Mouse (Mus musculus) embryo, embryonic 9.5 days (tissue): ENCODE data around the gene Nkg7.

Experiments used
- DNase-seq: peaks from one replicate; pipeline ENCODE4 v3.0.0-alpha.2; 2017; ENCODE audit errors: extremely low spot score

The Nkg7 gene

GRCm38 (mm10) chr7:43447801-43448200 lies 10.9 kb downstream of the Nkg7 start:
- DNase-seq = no peak

DNA sequence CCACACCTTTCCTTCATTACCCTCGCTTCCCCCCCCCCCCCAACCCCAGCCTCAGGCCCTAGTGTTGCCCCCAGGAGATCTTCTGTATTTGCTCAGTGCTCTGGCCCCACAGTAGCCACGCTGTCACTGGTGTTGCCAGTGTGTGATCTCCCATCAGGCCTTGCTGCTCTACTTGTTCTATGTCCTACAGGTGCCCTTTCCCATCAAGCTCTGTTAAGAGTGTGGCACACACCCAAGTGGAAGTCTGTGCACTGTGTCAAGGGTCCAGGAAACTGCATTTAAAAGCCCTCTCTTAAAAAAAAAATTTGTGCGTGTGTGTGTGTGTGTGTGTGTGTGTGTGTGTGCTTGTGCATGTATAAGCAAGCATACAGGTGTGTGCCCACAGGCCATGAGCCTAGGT lies 11.4 kb downstream of the Nkg7 start:
- no peak for DNase-seq

- no peak for DNase-seq
Measured at GRCm38 (mm10) chr7:43449811-43450210, 12.9 kb downstream of the Nkg7 start.

GRCm38 (mm10) chr7:43451726-43452125 lies 14.9 kb downstream of the Nkg7 start:
- no peak for DNase-seq

DNA sequence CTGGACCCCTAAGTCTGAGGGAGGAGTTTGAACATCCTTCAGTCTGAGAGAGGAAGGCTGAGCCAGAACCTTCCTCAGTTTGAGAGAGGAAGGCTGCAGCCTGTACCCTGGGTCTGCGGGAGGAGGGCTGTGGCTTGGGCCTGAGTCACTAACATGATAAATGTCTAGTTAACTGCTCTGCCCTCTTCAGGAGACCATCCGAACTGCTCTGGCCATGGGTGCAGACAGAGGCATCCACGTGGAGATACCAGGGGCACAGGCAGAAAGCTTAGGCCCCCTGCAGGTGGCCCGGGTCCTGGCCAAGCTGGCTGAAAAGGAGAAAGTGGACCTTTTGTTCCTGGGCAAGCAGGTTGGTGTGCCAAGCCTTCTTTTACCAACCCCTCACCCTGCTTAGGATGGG lies 15.7 kb downstream of the Nkg7 start:
- DNase-seq = no peak

DNA sequence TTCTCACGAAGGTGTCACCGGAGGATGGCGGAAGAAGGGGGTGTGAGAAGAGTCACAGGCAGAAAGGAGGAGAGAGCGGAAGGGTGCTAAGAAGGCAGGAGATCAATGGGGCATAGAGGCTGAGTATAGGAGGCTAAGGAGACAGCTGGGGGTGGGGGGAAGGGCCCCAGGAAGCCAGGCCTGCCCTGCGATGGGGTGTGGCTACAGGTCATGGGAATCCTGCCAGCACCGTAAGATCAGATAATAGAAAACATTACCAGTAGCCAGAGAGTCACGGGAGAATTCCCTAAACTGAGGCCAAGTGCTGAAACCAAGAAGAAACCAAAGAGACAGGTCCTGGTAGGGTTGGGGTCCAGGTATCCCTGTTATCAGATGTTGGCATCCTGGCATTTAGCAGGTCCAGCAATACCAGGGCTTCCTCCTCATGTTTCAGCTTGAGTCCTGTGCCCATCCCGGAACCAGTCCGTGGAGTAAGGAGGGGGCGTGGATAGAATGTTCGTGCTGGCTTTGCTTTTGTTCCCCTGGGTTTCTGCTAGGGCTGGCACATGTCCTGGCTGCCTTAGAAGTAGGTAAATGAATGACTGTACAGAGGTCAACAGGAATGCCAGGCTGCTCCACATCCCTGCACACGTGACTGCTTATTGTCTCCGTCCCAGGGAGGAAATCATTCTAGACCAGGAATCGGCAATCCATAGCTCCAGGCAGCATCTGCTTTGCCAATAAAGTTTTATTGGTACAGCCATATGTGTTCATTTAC lies 16.9 kb downstream of the Nkg7 start:
- DNase-seq = no peak

DNA sequence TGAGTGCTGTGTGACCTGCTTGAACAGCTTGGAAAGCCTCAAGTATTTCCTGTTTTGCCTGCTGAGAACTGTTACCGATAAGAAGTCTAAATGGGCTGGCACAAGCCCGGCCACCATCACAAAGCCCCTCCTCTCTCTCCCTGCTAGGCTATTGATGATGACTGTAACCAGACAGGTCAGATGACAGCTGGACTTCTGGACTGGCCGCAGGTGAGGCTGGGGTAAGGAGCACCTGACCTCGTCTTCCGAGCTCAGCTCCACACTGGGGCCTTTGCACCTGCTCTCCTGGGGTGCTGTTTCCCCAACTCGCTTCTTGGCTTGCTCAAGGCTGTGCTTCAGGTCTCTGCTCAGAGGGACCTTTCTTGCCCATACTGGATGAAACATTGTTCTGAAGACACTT lies 17.5 kb downstream of the Nkg7 start:
- no peak for DNase-seq

GRCm38 (mm10) chr7:43462851-43463250 lies 26.0 kb downstream of the Nkg7 start, which contains the start of gene Vsig10l:
Gene Vsig10l, plus strand, starts transcription at chr7:43463151.
- DNase-seq = no peak

- DNase-seq = no peak
Measured at GRCm38 (mm10) chr7:43463976-43464375, 27.1 kb downstream of the Nkg7 start.

GRCm38 (mm10) chr7:43464864-43465343 lies 28.0 kb downstream of the Nkg7 start:
- DNase-seq = no peak

DNA sequence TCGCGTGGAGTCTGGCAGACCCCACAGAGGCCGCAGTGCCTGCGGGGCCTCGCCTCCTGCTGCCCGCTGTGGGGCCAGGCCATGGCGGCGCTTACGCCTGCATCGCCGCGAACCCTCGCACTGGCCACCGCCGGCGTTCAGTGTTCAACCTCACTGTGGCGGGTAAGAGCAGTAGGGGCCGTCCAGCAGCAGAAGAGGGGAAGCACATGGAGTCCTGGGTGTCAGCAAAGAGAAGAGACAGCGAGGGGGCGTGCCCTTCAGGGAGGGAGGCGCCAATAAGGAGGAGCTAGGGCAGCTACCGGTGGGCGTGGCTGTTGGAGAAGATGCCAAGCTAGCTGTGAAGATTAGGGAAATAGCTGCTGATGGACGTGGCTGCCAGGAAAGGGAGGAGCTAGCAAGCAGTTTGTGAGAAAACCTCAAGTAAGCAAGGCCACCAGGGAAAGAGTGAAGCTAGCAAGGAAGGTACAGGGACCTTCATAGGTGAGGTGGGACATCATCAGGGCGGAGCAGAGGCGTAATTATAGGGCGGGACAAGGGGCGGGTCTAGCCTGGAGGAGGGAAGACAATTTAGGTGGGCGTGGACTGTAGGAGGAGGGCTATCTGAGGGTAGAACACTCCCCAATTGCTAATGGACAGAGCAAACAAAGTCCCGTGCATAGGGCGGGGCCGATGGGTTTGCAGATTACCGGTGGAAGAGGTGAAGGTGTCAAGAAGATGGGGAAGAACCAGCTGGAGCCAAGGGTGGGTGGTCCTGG lies 28.6 kb downstream of the Nkg7 start:
- DNase-seq = peak; percentile 86

DNA sequence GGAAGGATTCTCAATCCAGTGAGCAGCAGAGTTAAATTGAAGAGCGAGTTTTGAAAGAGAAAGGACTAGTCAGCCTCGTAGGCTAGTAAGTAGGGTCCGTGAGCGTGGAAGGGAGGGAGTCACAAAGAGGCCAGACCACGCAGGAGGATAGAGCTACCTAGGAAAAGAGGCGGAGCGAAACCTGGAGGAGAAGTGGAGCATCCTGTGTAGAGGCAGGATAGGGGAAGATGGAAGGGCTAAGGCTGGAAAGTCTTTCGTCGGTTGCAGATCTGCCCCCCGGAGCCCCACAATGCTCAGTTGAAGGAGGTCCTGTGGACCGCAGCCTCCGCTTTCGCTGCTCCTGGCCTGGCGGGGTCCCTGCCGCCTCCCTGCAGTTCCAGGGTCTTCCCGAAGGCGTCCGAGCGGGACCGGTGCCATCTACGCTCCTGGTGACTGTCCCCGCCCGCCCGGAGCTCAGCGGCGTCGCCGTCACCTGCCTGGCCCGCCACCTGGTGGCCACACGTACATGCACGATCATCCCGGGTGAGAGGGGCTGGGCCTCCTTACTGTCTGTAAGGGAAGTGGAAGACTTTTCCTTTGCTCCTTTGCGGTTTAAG lies 29.3 kb downstream of the Nkg7 start:
- DNase-seq = peak; percentile 78

DNA sequence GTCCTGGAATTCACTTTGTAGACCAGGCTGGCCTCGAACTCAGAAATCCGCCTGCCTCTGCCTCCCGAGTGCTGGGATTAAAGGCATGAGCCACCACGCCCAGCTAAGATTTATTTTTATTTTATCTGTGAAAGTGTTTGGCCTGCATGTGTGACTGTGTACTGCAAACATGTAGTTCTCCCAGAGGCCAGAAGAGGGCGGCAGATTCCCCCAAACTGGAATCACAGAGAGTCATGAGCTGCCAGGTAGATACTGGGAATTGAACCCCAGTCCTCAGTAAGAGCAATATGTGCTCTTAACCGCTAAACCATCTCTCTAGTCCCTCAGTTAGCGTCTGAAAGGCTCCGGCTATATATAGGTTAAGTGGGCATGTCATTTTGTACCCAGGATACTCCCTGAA lies 33.5 kb downstream of the Nkg7 start:
- peak; percentile 56 for DNase-seq

DNA sequence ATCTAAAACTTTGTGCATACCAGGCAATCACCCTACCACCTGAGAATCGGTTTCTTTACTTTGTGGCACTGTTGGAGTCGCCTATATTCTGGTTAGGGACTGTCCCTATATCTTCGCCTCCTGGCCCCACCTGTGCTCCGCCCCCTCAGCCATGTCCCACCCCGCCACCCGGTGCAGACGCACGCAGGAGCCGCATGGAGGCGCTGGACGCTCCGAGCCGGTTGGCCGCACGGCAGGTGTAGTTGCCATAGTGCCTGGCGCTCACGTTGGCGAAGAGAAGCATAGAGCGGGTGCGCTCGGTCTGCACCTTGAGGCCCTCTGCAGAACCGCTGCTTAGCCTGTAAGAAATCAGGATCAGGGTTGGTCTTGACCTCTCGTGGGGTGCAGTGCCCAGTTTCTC lies 38.8 kb downstream of the Nkg7 start:
- DNase-seq = no peak

- DNase-seq = peak; percentile 10
Measured at GRCm38 (mm10) chr7:43476376-43476775, 39.5 kb downstream of the Nkg7 start.

DNA sequence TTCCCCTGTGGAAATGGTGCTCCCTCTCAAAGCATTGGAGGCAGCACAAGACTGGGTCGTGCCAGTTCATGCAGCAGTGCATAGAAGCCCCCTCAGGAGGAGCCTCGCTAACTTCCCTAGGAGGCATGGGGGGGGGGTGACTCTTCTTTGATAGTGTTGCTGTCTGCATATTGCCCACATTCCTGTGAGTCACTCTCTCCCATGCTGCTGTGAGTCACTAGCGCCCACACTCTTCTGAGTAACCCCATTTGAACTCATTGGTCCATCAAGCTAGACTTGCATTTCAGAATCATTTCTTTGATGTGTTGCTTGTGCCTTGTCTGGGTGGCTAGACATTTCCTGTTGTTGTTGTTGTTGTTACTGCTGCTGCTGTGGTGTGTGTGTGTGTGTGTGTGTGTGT lies 44.3 kb downstream of the Nkg7 start:
- no peak for DNase-seq

DNA sequence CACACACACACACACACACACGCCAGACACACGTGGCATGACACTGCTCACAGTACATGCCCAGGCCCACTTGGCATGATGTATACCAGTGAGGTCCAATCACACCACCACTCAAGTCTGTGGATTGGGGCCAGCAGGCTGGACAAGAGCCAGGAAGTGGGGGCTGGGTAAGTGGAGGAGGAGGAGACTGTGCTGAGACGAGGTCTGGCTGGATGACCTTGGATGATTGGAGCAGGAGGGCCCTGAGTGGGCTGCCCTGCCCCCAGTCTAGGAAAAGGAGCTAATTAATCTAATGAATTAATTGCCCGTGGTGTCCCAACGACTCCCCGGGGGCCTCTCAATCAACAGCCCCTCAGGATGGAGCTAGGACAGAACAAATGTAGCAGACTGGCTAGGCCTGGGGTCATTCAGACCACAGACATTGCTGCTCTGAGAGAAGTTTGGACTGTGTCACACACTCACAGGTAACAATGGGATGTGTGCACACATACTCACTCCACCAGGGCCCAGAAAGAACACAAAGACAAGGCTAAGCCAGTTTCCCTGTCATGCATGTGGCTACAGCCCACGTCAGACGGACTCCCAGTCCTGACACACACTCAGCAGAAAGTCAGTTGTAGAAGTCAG lies 45.3 kb downstream of the Nkg7 start:
- no peak for DNase-seq

DNA sequence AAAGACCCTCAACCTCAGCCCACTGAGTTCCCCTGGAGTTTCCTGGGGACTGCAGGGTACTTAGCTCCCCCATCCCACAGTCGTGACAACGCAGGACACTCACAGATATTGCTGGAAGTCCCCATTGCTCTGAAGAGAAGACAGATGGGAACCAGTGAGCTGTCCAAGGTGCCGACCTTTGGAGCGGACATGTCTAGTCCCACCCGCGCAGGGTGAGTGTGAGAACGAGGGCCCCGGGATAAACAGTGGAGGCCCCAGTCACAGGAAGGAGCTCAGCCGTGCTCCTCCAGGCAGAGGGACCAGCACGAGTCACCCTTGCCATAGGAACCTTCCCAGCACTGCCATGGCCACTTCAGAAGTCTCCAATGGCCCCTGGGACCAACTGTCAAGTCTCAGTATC lies 46.4 kb downstream of the Nkg7 start:
- no peak for DNase-seq
